Mouse (Mus musculus) hematopoietic stem cell, adult 5-6 weeks (primary cell): ENCODE data around the gene Clp1. TPM values are rescaled to one million over a fixed set of nuclear protein-coding genes. Genes with fewer than 3 reads are reported as not detected.

Experiments
- ATAC-seq, 2 experiments: fragments of 125-278 bp in 1 of 2; replicated peaks in 1 of 2; 2 replicates each; pipeline ENCODE4 v1.8.0; 2016 to 2017; ENCODE audit warnings: inconsistent platforms in 2 of 2, mild to moderate bottlenecking in 2 of 2, moderate number of reproducible peaks in 2 of 2, low read depth in 1 of 2, moderate TSS enrichment in 1 of 2; ENCODE audit not compliant: low FRiP score in 2 of 2, poor library complexity in 2 of 2, severe bottlenecking in 2 of 2, insufficient read depth in 1 of 2, low TSS enrichment in 1 of 2
- total RNA-seq: library from RNA; stranded (forward); fragments of 172-1452, 232-1000 nt; gene quantifications from 2 replicates; pipeline ENCODE4 v1.2.3, GENCODE M21; 2017

Gene Clp1
- total RNA-seq, 1 experiment from 2014 or later = 38.4 TPM

- ATAC-seq = no peak
Measured at GRCm38 (mm10) chr2:84721182-84721581, 6.0 kb downstream of the Clp1 start.

GRCm38 (mm10) chr2:84720718-84721117 is 6.4 kb downstream of the Clp1 start:
- no peak for ATAC-seq

- no peak for ATAC-seq
Measured at GRCm38 (mm10) chr2:84717357-84717756, 9.8 kb downstream of the Clp1 start.

GRCm38 (mm10) chr2:84716423-84717355 is 10.5 kb downstream of the Clp1 start:
- no peak for ATAC-seq

- ATAC-seq = peak; percentile 92 to 94
Measured at GRCm38 (mm10) chr2:84715562-84716361, 11.4 kb downstream of the Clp1 start.

GRCm38 (mm10) chr2:84714811-84715561 is 12.2 kb downstream of the Clp1 start, which contains the start of gene Zdhhc5:
Gene Zdhhc5, minus strand, starts transcription at chr2:84715180.
- peak; percentile 82 to 88 for ATAC-seq

GRCm38 (mm10) chr2:84714422-84714810 is 12.7 kb downstream of the Clp1 start:
- no peak for ATAC-seq

- ATAC-seq = no peak
Measured at GRCm38 (mm10) chr2:84711898-84712297, 15.3 kb downstream of the Clp1 start.

- no peak for ATAC-seq
Measured at GRCm38 (mm10) chr2:84707523-84707922, 19.6 kb downstream of the Clp1 start.

- peak; percentile 12 to 36; a peak in 1 of 4 replicates for ATAC-seq
Measured at GRCm38 (mm10) chr2:84705295-84705694, 21.9 kb downstream of the Clp1 start.

GRCm38 (mm10) chr2:84704329-84704728 is 22.8 kb downstream of the Clp1 start:
- no peak for ATAC-seq

GRCm38 (mm10) chr2:84703497-84703896 is 23.7 kb downstream of the Clp1 start:
- no peak for ATAC-seq

GRCm38 (mm10) chr2:84695007-84695695 is 32.0 kb downstream of the Clp1 start:
- no peak for ATAC-seq

- ATAC-seq = no peak
Measured at GRCm38 (mm10) chr2:84690050-84690449, 37.1 kb downstream of the Clp1 start.

- ATAC-seq = no peak
Measured at GRCm38 (mm10) chr2:84688080-84688844, 38.9 kb downstream of the Clp1 start.

- ATAC-seq = no peak
Measured at GRCm38 (mm10) chr2:84682605-84683183, 44.5 kb downstream of the Clp1 start.
